Mouse (Mus musculus) bone marrow macrophage, adult 2 months (primary cell): Measurements from ENCODE around the gene Fmod.

Source experiments
- CTCF ChIP-seq: IDR thresholded peaks from 2 replicates; pipeline ENCODE4 v1.5.1; 2012; ENCODE audit warnings: low read depth, mild to moderate bottlenecking, low read length, moderate library complexity
- POLR2A ChIP-seq: IDR thresholded peaks from 2 replicates; pipeline ENCODE4 v1.6.1; 2012; ENCODE audit warnings: mild to moderate bottlenecking, low read depth, low read length, borderline replicate concordance

DNA sequence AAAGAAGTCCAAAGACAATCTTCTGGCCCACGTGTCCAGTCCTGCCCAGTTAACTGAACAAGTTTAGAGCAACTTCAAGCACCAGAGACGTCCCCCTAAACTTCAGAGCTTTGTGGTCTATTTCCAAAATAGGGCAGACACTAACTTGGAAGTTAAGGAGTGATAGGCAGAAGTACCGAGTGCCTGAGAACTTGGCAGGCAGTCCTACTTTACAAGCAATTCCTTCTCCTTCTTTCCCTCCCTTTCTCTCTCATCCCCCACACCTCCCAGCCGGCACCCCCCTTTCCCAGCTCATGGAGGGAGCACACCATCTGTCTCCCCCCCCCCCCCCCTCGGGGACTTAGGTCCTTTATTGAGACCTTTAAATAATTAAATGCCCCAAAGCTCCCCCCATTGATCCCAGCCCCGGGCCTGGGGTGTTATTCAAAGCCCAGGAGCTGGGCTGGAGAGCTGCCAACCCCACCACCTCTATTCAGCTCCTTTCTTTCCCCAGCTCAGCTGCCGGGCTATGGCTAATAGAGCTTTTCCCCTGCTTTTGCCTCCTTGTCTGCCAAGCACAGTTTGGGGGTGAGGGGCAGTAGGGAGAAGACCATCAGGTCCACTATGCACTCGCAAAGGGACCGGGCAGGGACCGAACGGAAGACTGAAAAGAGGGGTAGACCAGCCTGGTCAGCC lies 25.5 kb downstream of the Fmod start:
- no peak for TF ChIP-seq CTCF
- TF ChIP-seq POLR2A, result no peak
